Mouse (Mus musculus) heart, postnatal 4 days (tissue): ENCODE measurements at regions not wholly inside any gene's neighbourhood (a gene's known extent, or its start where the extent isn't known, plus 50 kb on each side); places are given as distances from the start of the nearest gene placed in this dataset.

Source experiments
- DNase-seq: peaks from one replicate; pipeline ENCODE4 v3.0.0; 2021

DNA sequence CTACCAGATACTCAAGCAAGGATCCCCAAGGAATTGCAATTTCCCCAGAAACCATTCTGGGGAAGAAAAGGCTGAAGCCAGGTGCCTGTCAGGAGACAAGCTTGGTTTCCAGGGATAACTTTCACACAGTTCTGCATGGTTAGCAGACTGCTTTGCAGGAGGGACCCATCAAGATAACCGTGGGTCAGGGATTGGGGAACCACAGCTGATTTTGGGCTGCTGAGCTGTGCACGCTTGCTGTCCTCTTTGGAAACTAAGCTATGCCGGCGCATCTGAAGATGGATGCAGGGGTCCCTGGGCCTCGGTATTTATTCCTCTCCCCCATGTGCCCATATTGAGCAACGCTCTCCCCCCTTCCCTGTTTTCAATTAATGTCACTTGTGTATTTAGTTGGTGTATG lies 151.1 kb downstream of the Qrsl1 start:
- no peak for DNase-seq

- no peak for DNase-seq
Observed at GRCm38 (mm10) chr10:43750854-43751253, 150.7 kb downstream of the Qrsl1 start.

DNA sequence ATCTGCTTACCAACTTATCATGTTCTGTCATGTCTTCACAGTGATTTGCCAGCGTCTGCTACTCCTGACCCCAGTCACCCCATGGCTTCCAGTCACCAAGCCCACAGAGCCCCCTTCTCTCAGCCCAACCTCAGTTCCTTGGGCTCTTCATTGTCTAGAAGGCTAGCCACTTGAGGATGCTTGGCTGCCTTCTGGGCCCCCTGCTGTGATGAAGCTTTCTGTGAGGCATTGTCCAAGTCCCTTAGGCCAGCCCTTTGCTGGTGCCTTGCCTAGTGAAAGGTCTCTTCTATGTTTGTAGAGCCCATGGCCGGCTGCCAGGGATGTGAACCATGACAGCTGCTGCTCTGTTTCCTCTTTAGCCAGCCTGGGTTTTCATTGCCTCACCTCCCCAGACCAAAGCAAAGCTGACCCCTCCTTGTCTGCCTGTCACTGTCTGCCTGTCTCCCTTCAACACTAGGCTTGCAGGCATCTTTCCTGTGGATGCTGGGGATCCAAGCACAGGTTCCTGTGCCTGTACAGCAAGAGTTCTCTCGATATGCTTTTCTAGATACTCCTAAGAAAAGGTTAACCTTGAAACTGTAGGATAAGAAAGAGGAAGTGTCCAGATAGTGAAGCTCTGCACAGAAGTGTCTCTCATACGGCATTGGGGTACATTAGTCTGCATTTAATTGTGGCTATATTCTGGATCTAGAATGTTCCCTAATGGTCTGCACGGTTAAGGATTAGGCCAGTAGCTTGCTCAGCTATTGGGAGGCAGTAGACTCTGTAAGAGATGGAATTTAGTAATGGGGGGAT lies 149.5 kb downstream of the Qrsl1 start:
- peak; percentile 67 for DNase-seq

- DNase-seq: no peak
Observed at GRCm38 (mm10) chr10:43756881-43757565, 144.5 kb downstream of the Qrsl1 start.

- no peak for DNase-seq
Observed at GRCm38 (mm10) chr10:43758124-43759025, 143.2 kb downstream of the Qrsl1 start.

- DNase-seq: no peak
Observed at GRCm38 (mm10) chr10:43759186-43759905, 142.2 kb downstream of the Qrsl1 start.

GRCm38 (mm10) chr10:43759906-43760281 lies 141.7 kb downstream of the Qrsl1 start:
- no peak for DNase-seq

DNA sequence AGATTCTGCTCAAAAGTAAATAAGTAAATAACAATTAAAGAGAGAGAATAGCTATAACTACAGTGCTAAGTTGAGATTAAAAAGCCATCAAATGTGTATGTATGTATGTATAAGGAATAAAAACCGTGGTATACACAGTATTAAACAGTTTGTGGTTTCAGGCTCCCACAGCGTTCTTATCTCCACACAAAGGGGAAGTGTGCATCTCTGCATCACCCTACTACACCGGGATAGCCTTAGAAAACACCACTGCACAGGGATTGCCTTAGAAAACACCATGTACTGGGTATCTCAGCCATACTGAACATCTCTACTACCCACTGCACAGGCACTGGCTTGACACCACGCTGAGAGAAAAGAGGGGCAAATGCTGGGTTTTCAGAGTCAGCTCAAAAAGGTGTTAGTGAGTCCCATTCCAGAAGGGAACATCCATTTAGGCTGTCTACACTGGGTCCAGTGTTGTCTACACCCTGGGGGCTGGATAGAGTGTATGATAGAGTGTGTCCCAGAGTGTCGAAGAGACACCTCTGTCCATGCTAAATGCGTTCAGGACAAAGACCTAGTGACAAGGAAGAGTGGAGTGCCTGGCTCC lies 139.5 kb downstream of the Qrsl1 start:
- DNase-seq: no peak

GRCm38 (mm10) chr10:43764581-43764980 lies 137.0 kb downstream of the Qrsl1 start:
- no peak for DNase-seq

GRCm38 (mm10) chr10:43765275-43765674 lies 136.3 kb downstream of the Qrsl1 start:
- DNase-seq: no peak

- no peak for DNase-seq
Observed at GRCm38 (mm10) chr10:43765829-43766486, 135.6 kb downstream of the Qrsl1 start.

GRCm38 (mm10) chr10:43767961-43768726 lies 133.4 kb downstream of the Qrsl1 start:
- no peak for DNase-seq

DNA sequence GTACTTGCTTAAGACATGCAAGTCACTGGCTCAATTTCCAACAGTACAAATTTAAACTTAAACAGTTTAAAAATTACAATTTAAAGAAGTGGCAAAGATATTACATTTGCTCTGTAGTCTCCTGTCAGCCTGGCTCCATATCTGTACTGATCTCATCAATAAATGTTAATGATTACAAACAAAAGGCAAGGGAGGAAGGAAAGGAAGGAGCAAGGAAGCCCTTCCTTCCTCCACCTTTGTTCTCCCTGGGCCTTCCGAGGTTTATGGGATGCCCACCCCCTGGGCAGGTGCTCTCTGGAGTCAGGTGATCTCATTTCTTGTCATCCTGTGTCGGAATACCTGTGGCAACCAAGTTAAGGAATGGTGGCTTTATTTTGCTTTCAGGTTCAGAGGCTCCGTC lies 132.5 kb downstream of the Qrsl1 start:
- DNase-seq: no peak

DNA sequence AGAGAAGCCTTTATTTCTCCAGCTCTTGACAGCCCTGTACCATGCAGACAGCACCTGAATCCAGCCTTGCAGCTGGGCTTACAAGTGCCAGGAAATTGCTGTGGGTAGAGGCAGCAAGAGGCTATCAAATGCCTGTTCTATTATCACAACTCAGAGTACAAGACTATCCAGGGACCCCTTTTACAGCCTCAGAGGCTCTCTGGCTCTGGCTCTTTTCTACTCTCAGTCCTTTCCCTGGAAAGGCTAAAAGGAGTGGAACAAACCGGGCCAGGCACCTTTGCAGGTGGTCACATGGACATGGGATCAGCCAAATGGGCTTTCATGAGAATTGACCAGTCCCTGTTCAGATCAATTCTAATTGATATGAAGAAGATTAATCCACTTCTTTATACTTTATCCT lies 125.7 kb downstream of the Qrsl1 start:
- DNase-seq: no peak

DNA sequence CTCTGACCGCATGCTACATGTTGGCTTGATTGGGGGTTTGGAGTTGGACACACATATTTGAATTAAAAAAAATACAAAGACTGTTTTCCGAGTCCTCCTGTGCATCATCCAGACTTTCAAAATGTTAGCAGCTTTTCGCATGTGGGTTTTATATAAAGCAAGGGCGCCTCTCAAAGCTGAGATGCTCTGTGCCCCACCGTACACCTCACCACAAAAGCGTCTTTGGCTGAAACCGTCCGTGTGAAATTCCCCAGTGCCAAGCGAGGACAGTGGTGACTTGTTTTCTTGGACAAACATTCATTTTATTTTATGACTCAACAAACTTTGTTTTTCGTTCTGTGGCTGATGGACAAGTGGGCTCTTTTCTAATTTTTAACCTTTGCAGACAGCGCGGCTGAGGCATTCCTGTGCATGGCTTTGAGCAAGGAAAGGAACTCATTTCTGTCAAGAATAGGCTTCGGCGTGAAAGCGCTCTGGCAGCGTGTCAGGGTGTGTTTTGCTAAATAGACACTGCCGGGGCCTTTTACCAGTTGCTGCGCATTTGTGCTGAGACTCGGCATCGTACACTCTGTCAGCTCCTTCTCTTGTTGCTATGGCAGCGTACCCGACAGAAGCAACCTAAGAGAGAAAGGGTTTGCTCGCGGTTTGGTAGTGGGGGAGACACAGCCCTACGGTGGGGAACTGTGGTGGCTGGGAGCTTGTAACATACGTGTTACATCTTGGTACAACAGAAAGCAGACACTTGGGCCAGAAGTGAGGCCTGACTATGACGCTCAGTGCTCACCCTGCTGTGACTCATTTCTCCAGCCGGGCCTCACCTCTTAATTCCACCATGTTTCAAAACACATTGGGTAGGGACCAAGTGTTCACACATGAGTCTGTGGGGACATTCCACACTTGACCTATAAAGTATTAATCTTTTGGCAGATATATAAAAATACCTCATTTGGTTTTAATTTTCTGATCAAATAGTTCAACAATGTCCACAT lies 123.6 kb downstream of the Qrsl1 start:
- DNase-seq: no peak

- DNase-seq: no peak
Observed at GRCm38 (mm10) chr10:43780571-43780970, 121.0 kb downstream of the Qrsl1 start.

- no peak for DNase-seq
Observed at GRCm38 (mm10) chr10:43783304-43783703, 118.2 kb downstream of the Qrsl1 start.

DNA sequence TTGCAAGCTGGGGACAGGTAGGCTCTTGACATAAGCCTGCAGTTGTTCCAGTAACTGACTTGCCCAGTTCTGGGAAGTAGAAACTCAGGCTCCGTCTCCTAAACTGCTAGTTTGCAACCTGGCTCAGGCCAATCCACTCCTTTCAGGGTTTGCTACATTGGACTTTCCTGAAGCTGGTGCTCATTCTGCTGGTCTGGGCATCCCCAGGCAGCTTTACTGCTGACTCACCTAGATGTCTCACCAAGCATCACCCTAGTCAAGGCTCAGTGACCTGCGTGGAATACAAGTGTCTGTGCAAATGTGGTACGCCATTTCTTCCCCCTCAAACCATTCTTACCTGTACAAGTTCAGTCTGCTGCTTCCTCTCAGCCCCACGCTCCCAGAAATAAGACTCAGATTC lies 110.8 kb downstream of the Qrsl1 start:
- no peak for DNase-seq

DNA sequence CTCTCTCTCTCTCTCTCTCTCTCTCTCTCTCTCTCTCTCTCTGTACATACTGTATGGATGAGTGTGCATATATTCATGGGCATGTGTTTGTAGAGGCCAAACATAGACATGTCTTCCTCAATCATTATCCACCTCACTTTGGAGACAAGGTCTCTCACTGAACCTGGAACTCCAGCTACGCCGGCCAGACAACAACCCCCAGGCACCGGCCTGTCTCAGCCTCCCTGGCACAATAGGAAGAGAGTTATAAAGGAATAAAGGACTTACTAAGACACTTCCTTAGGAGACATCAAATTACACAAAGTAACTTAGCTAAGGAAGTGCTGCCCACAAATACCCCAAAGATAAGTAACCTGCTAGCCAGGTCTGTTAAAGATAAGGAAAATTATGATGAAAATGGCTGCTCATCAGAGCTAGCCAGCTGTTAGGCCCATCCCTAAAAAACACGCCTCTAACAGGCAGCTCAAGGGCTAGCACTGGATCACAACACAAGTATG lies 110.0 kb downstream of the Qrsl1 start:
- no peak for DNase-seq
